Mouse (Mus musculus) testis, adult 2 months (tissue): ENCODE measurements around the gene Kras. TPM values are rescaled to one million over a fixed set of nuclear protein-coding genes. Genes with fewer than 3 reads are reported as not detected.

Experiments used
- H3K27ac ChIP-seq: fragments of 200-500 bp; 2 replicates; pipeline ENCODE4 v1.5.1; 2012; ENCODE audit warnings: low read depth, low read length; ENCODE audit not compliant: control insufficient read depth, insufficient read depth
- H3K27me3 ChIP-seq: fragments of 200-500 bp; 2 replicates; pipeline ENCODE4 v1.6.1; 2012; ENCODE audit warnings: mild to moderate bottlenecking, low read length, moderate library complexity; ENCODE audit not compliant: control insufficient read depth, insufficient read depth
- H3K36me3 ChIP-seq: fragments of 200-500 bp; 2 replicates; pipeline ENCODE4 v1.6.1; 2012; ENCODE audit warnings: mild to moderate bottlenecking, low read length; ENCODE audit not compliant: control insufficient read depth, insufficient read depth
- H3K4me1 ChIP-seq: fragments of 200-500 bp; 2 replicates; pipeline ENCODE4 v1.6.1; 2012; ENCODE audit warnings: low read length; ENCODE audit not compliant: control insufficient read depth, insufficient read depth
- H3K4me3 ChIP-seq: fragments of 200-500 bp; 2 replicates; pipeline ENCODE4 v1.5.1; 2012; ENCODE audit warnings: low read depth, mild to moderate bottlenecking, low read length, moderate library complexity, mixed read lengths; ENCODE audit not compliant: control insufficient read depth
- CTCF ChIP-seq: fragments of 200-500 bp; IDR thresholded peaks from 2 replicates; pipeline ENCODE4 v1.5.1; 2012; ENCODE audit warnings: low read depth, mild to moderate bottlenecking, inconsistent platforms, low read length, moderate library complexity; ENCODE audit not compliant: control insufficient read depth, insufficient read depth, insufficient replicate concordance
- POLR2A ChIP-seq: fragments of 200-500 bp; IDR thresholded peaks from 2 replicates; pipeline ENCODE4 v1.6.1; 2012; ENCODE audit warnings: low read depth, mild to moderate bottlenecking, inconsistent platforms, low read length, moderate library complexity; ENCODE audit not compliant: control insufficient read depth
- polyA plus RNA-seq: library from polyadenylated mRNA; depleted of rRNA; stranded (reverse); fragments of >200 nt; gene quantifications from 2 replicates; pipeline ENCODE4 v1.2.3, GENCODE M21; 2012

Kras gene
- polyA plus RNA-seq, 1 experiment: 8.0 TPM

- H3K36me3 ChIP-seq: peaks cover 1% of the 10 kb centered on the region
- no peak for TF ChIP-seq CTCF
- TF ChIP-seq POLR2A: no peak
Observed at GRCm38 (mm10) chr6:145224246-145224645, 25.8 kb downstream of the Kras start.

GRCm38 (mm10) chr6:145215826-145216225 lies 34.2 kb downstream of the Kras start:
- no peak overlapping the region for H3K27ac ChIP-seq
- no peaks in the 10 kb centered on the region for H3K27me3 ChIP-seq
- no peak for TF ChIP-seq CTCF
- TF ChIP-seq POLR2A: no peak
- no peak overlapping the region for H3K4me3 ChIP-seq
- no peaks in the 10 kb centered on the region for H3K36me3 ChIP-seq
- H3K4me1 ChIP-seq: no peaks in the 10 kb centered on the region; the same call in 1 of the 2 replicates

More at GRCm38 (mm10) chr6:145224246-145224645, 25.8 kb downstream of the Kras start:
- no peak overlapping the region for H3K4me3 ChIP-seq
- H3K4me1 ChIP-seq: no peaks in the 10 kb centered on the region
- H3K27me3 ChIP-seq: no peaks in the 10 kb centered on the region
- H3K27ac ChIP-seq: no peak overlapping the region

GRCm38 (mm10) chr6:145213916-145214315 lies 36.1 kb downstream of the Kras start:
- H3K4me1 ChIP-seq: peaks cover 2% of the 10 kb centered on the region
- TF ChIP-seq POLR2A (no peak), CTCF (no peak)

GRCm38 (mm10) chr6:145211376-145212305 lies 38.4 kb downstream of the Kras start:
- H3K27me3 ChIP-seq: no peaks in the 10 kb centered on the region
- no peak for TF ChIP-seq POLR2A
- TF ChIP-seq CTCF: no peak
- H3K4me3 ChIP-seq: peak overlapping the region; percentile 97
- peak overlapping the region; percentile 86 for H3K27ac ChIP-seq
- H3K36me3 ChIP-seq: no peaks in the 10 kb centered on the region
- peaks cover 2% of the 10 kb centered on the region for H3K4me1 ChIP-seq

More at GRCm38 (mm10) chr6:145213916-145214315, 36.1 kb downstream of the Kras start:
- Histone ChIP-seq H3K4me3 (no peak overlapping the region), H3K36me3 (no peaks in the 10 kb centered on the region), H3K27me3 (no peaks in the 10 kb centered on the region), H3K27ac (no peak overlapping the region)

GRCm38 (mm10) chr6:145210816-145211338 lies 39.2 kb downstream of the Kras start, which contains the start of the genes Casc1 and Etfrf1:
TSS of gene Casc1 (minus strand) at chr6:145211005.
TSS of gene Etfrf1 (plus strand) at chr6:145211134.
- peak within 1 kb of the TSS; percentile 97 for H3K4me3 ChIP-seq
- H3K27me3 ChIP-seq: no peaks in the 10 kb centered on the region
- TF ChIP-seq POLR2A (peak; percentile 96), CTCF (no peak)
- peak within 1 kb of the TSS; percentile 86 for H3K27ac ChIP-seq
- H3K36me3 ChIP-seq: no peaks in the 10 kb centered on the region
- peaks cover 2% of the 10 kb centered on the region for H3K4me1 ChIP-seq

- TF ChIP-seq POLR2A (no peak), CTCF (no peak)
- peak overlapping the region; percentile 83 for H3K27ac ChIP-seq
- H3K36me3 ChIP-seq: no peaks in the 10 kb centered on the region
- peaks cover 2% of the 10 kb centered on the region for H3K4me1 ChIP-seq
- H3K27me3 ChIP-seq: no peaks in the 10 kb centered on the region
- H3K4me3 ChIP-seq: peak overlapping the region; percentile 97
Observed at GRCm38 (mm10) chr6:145210056-145210680, 39.9 kb downstream of the Kras start.

- Histone ChIP-seq H3K36me3 (peaks cover 1% of the 10 kb centered on the region; the same call in 1 of the 2 replicates), H3K4me1 (peaks cover 1% of the 10 kb centered on the region; the same call in 1 of the 2 replicates), H3K27ac (no peak overlapping the region), H3K4me3 (no peak overlapping the region), H3K27me3 (no peaks in the 10 kb centered on the region)
- TF ChIP-seq CTCF (no peak), POLR2A (no peak)
Observed at GRCm38 (mm10) chr6:145205142-145205541, 44.9 kb downstream of the Kras start.
